Mouse (Mus musculus): Measurements from ENCODE around the gene Nckipsd.
A peak's percentile ranks its signal among the peaks of the same experiment; 100 is the strongest.

DNA sequence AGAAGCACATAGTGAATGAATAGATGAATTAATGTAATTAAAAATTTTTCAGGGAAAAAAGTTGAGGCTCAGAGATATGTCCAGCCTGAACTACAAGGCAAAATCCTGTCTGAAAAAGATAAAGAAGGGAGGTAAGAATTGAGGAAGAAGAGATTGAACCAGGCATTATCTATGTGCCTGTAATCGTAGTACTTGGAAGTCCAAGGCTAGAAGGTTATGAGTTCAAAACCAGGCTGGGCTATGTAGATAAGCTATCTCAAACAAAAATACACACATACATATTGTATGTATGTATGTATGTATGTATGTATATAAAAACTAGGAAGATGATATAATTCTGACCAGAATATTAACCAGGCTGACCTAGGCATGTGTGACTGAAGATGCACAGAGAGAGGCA lies 15.9 kb upstream of the Nckipsd start:
- TF ChIP-seq CTCF (IDR thresholded peaks at IDR 0.05; ENCODE audit: low read depth, low read length) (no peak), TAL1 (conservative IDR thresholded peaks at IDR 0.05; ENCODE audit: low read depth, low read length) (peak; percentile 70), GATA1 (IDR thresholded peaks at IDR 0.05; ENCODE audit: borderline replicate concordance, low read length) (no peak), POLR2AphosphoS5 (IDR thresholded peaks at IDR 0.05; ENCODE audit: insufficient replicate concordance, low read depth, low read length) (no peak)

All from G1E (cell line).